Mouse (Mus musculus) lung, adult 2 months (tissue): Measurements from ENCODE around the gene Cgnl1.

Experiments
- CTCF ChIP-seq: fragments of 200-500 bp; IDR thresholded peaks from 2 replicates; pipeline ENCODE4 v1.5.1; 2011; ENCODE audit warnings: mild to moderate bottlenecking, low read length, control low read depth; ENCODE audit not compliant: insufficient read depth
- POLR2A ChIP-seq: fragments of 200-500 bp; IDR thresholded peaks from 2 replicates; pipeline ENCODE4 v1.6.1; 2011; ENCODE audit warnings: low read depth, mild to moderate bottlenecking, control low read depth, low read length, borderline replicate concordance; ENCODE audit errors: extremely low read depth

- TF ChIP-seq POLR2A (no peak), CTCF (no peak)
Observed at GRCm38 (mm10) chr9:71636854-71637253, 134.5 kb downstream of the Cgnl1 start.
